Mouse (Mus musculus) neural tube, embryonic 13.5 days (tissue): ENCODE results near the gene Dazap1. TPM values are rescaled to one million over a fixed set of nuclear protein-coding genes. Genes with fewer than 3 reads are reported as not detected.

Experiments
- ATAC-seq: fragments of 200-750 bp; cut with Nextera tagmentation; 2 replicates; pipeline ENCODE4 v1.8.0; 2017; ENCODE audit warnings: low read depth, mild to moderate bottlenecking, moderate TSS enrichment, moderate library complexity
- H3K27ac ChIP-seq: fragments of 300-500 bp; sonication (generic); replicated peaks from 2 replicates; pipeline ENCODE4 v1.5.1; 2015; ENCODE audit warnings: moderate library complexity, mild to moderate bottlenecking, inconsistent platforms
- H3K27me3 ChIP-seq: fragments of 300-500 bp; sonication (generic); 2 replicates; pipeline ENCODE4 v1.6.1; 2015; ENCODE audit warnings: mild to moderate bottlenecking, inconsistent platforms
- H3K36me3 ChIP-seq: fragments of 300-500 bp; sonication (generic); 2 replicates; pipeline ENCODE4 v1.6.1; 2015; ENCODE audit warnings: mild to moderate bottlenecking, inconsistent platforms
- H3K4me1 ChIP-seq: fragments of 300-500 bp; sonication (generic); replicated peaks from 2 replicates; pipeline ENCODE4 v1.6.1; 2015; ENCODE audit warnings: inconsistent platforms
- H3K4me2 ChIP-seq: fragments of 300-500 bp; sonication (generic); 2 replicates; pipeline ENCODE4 v1.6.1; 2015; ENCODE audit warnings: inconsistent platforms, mild to moderate bottlenecking, moderate library complexity
- H3K4me3 ChIP-seq: fragments of 300-500 bp; sonication (generic); 2 replicates; pipeline ENCODE4 v1.5.1; 2015; ENCODE audit warnings: mild to moderate bottlenecking, inconsistent platforms
- H3K9ac ChIP-seq: fragments of 300-500 bp; sonication (generic); 2 replicates; pipeline ENCODE4 v1.6.1; 2015; ENCODE audit warnings: moderate library complexity, mild to moderate bottlenecking, inconsistent platforms
- H3K9me3 ChIP-seq: fragments of 300-500 bp; sonication (generic); 2 replicates; pipeline ENCODE4 v1.6.1; 2016; ENCODE audit warnings: inconsistent platforms
- WGBS: fragments of 180-500 bp; shearing (Covaris S2); methylation state at CpG from one replicate; pipeline ENCODE4 v1.1.7; 2015; 5-methylcytosine and 5-hydroxymethylcytosine counted together
- polyA plus RNA-seq: library from polyadenylated mRNA; unstranded; fragments of >200 nt; fragmentation: Nextera tagmentation; extraction: Ambion mirVana; gene quantifications from 2 replicates; pipeline ENCODE4 v1.2.1, GENCODE M21; 2015

Gene Dazap1
- polyA plus RNA-seq, 1 experiment from 2014 or later: 59.8 TPM

DNA sequence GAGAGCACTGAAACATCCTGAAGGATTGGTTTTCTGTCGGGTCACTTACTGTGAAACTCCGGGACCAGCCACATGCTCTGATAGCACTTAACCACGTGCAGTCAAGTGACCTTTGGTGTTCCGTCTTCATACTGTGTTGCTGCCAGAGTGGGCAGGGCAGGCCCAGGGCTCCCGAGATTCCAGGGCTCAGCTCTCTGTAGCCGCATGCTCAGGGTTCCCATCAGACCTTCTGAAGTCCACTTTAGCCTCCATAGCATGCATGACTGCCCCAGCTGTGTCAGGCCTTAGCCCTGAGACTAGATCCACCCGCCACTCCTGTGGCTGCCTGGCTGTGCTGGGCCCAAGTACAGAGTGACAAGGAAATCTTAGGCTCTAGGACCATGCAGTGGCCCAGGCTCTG is 20.0 kb downstream of the Dazap1 start:
- H3K4me1 ChIP-seq: peaks cover 10% of the 10 kb centered on the region
- H3K4me3 ChIP-seq: no peak overlapping the region
- H3K4me2 ChIP-seq: no peak overlapping the region
- H3K9ac ChIP-seq: peak overlapping the region; percentile 31; the same call in 1 of the 2 replicates
- ATAC-seq: 0 out of 2 replicates have a peak, but pooled peaks have one; percentile 3
- no peaks in the 10 kb centered on the region for H3K9me3 ChIP-seq
- 81% methylated on average over 7 of the region's 7 CpGs for WGBS
- peaks cover 95% of the 10 kb centered on the region for H3K36me3 ChIP-seq
- peak overlapping the region; percentile 71 for H3K27ac ChIP-seq
- H3K27me3 ChIP-seq: no peaks in the 10 kb centered on the region

DNA sequence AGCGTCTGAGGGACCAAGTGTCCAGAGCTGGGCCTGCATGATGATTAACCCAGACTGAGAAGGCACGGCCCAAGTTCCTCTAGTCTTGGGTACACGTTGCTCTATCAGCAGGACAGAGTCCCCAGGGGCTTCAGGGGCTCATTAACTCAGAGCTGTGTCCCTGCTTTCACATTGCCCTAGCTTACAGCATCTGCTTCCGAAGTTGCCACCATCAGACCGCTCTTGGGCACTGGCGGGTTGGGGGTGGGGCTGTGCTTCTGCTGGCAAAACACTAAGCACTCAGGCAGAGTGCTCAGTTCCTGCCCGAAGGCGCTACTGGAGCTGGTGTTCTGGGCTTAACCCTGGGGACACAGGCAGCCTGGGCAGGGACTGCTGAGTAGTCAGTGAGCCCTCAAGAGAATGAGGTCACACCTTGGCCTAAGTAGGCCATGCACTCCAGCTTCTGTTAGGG is 20.7 kb downstream of the Dazap1 start:
- peak; percentile 52 for ATAC-seq

DNA sequence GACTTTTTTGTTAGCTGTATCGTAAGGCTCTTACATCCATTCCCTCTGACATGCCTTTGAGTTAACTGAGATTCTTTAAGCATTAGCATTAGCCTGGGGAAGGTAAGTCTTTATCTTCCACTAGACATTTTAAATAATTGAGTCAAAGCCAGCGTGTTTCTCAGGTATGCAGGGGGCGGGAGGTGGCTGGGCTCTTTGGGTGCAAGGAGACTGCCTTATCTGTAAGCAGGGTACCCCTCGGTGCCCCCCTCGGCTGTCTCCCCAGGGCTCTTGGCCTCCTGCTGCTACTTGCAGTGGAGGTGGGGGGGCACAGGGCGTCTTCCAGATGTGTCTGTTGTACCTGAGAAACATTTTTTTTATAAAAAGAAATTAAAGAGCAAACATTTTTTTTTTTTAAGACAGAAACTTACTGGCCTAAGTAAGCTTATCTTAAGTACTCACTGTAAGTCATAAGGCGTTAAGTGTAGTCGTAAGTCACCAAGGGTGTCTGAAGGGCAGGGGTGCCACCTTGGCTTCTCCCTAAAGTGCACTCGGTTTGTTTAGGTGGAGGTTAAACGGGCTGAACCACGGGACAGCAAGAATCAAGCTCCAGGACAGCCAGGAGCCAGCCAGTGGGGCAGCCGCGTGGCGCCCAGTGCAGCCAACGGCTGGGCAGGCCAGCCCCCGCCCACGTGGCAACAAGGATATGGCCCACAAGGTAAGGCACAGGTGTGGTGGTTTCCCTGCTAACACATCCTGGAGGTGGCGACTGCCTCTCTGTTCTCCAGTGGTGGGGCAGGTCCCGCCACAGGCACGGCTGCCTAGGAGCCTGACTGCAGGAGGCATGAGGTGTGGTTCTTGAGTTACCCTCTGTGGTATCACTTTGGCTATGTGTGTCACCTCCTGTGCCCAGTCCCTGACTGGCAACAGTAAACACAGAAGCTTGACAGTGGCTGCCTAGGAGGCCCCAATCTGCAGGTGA is 21.5 kb downstream of the Dazap1 start:
- 89% methylated on average over 20 of the region's 20 CpGs for WGBS
- Histone ChIP-seq H3K9ac (no peak overlapping the region), H3K36me3 (peaks cover 95% of the 10 kb centered on the region), H3K4me1 (peaks cover 10% of the 10 kb centered on the region), H3K27ac (peak overlapping the region; percentile 71), H3K4me3 (no peak overlapping the region), H3K9me3 (no peaks in the 10 kb centered on the region), H3K27me3 (no peaks in the 10 kb centered on the region), H3K4me2 (no peak overlapping the region)
- no peak for ATAC-seq

More for the DNA sequence above, 20.7 kb downstream of the Dazap1 start:
- Histone ChIP-seq H3K36me3 (peaks cover 96% of the 10 kb centered on the region), H3K9me3 (no peaks in the 10 kb centered on the region), H3K9ac (peak overlapping the region; percentile 31; the same call in 1 of the 2 replicates), H3K4me3 (no peak overlapping the region), H3K27me3 (no peaks in the 10 kb centered on the region), H3K27ac (peak overlapping the region; percentile 71), H3K4me1 (peaks cover 10% of the 10 kb centered on the region), H3K4me2 (no peak overlapping the region)
- 53% methylated on average over 8 of the region's 8 CpGs for WGBS

GRCm38 (mm10) chr10:80285222-80286070 is 24.2 kb downstream of the Dazap1 start:
- Histone ChIP-seq H3K9ac (no peak overlapping the region), H3K4me1 (peaks cover 10% of the 10 kb centered on the region), H3K36me3 (peaks cover 86% of the 10 kb centered on the region), H3K4me2 (no peak overlapping the region), H3K27me3 (no peaks in the 10 kb centered on the region), H3K27ac (0 out of 2 replicates have a peak overlapping the region, but pooled peaks have one; percentile 14), H3K9me3 (no peaks in the 10 kb centered on the region), H3K4me3 (no peak overlapping the region)
- 71% methylated on average over 14 of the region's 15 CpGs for WGBS
- no peak for ATAC-seq

- H3K4me2 ChIP-seq: no peak overlapping the region
- H3K4me3 ChIP-seq: no peak overlapping the region
- no peak overlapping the region for H3K27ac ChIP-seq
- H3K4me1 ChIP-seq: peaks cover 10% of the 10 kb centered on the region
- H3K9ac ChIP-seq: no peak overlapping the region
- H3K27me3 ChIP-seq: no peaks in the 10 kb centered on the region
- ATAC-seq: no peak
- peaks cover 62% of the 10 kb centered on the region for H3K36me3 ChIP-seq
- H3K9me3 ChIP-seq: no peaks in the 10 kb centered on the region
- WGBS: 96% methylated on average over 12 of the region's 12 CpGs
Observed at GRCm38 (mm10) chr10:80288097-80288496, 26.8 kb downstream of the Dazap1 start.

GRCm38 (mm10) chr10:80288657-80289056 is 27.4 kb downstream of the Dazap1 start:
- H3K27ac ChIP-seq: no peak overlapping the region

GRCm38 (mm10) chr10:80292251-80293146 is 31.2 kb downstream of the Dazap1 start, which contains the start of gene Rps15:
Gene Rps15 (plus strand): TSS chr10:80292453.
- no peaks in the 10 kb centered on the region for H3K27me3 ChIP-seq
- H3K27ac ChIP-seq: peak within 1 kb of the TSS; percentile 91
- H3K4me3 ChIP-seq: peak within 1 kb of the TSS; percentile 97
- peak within 1 kb of the TSS; percentile 100 for H3K9ac ChIP-seq
- ATAC-seq: peak; percentile 69
- WGBS: under 1% methylated on average over 72 of the region's 72 CpGs
- H3K9me3 ChIP-seq: no peaks in the 10 kb centered on the region
- H3K36me3 ChIP-seq: peaks cover 39% of the 10 kb centered on the region
- peaks cover 54% of the 10 kb centered on the region for H3K4me1 ChIP-seq
- H3K4me2 ChIP-seq: peak within 1 kb of the TSS; percentile 100

More at GRCm38 (mm10) chr10:80288657-80289056, 27.4 kb downstream of the Dazap1 start:
- Histone ChIP-seq H3K4me2 (no peak overlapping the region), H3K9ac (no peak overlapping the region), H3K4me1 (peaks cover 15% of the 10 kb centered on the region), H3K27me3 (no peaks in the 10 kb centered on the region), H3K36me3 (peaks cover 62% of the 10 kb centered on the region), H3K9me3 (no peaks in the 10 kb centered on the region), H3K4me3 (no peak overlapping the region)
- WGBS: 79% methylated on average over 8 of the region's 8 CpGs
- ATAC-seq: no peak

DNA sequence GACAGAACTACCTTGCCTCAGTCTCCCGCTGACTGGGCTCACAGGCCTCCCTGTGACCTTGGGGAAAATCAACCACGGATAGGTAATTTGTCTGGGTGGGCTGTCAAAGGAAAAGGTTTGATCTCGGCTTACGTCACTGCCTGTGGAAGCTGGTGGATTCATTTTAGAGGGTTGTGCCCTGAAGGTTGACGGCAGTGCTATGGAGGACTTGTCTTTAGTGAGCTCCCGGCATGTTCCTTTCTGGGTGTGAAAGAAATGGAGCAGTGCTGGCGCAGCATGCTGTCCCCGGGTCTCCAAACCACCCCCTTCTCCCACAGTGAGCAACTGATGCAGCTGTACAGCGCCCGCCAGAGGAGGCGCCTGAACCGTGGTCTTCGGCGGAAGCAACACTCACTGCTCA is 32.0 kb downstream of the Dazap1 start:
- peak overlapping the region; percentile 100 for H3K4me2 ChIP-seq
- no peak for ATAC-seq
- H3K27ac ChIP-seq: peak overlapping the region; percentile 91
- H3K9me3 ChIP-seq: no peaks in the 10 kb centered on the region
- H3K4me3 ChIP-seq: peak overlapping the region; percentile 97
- H3K27me3 ChIP-seq: no peaks in the 10 kb centered on the region
- H3K36me3 ChIP-seq: peaks cover 32% of the 10 kb centered on the region
- H3K4me1 ChIP-seq: peaks cover 62% of the 10 kb centered on the region
- 21% methylated on average over 14 of the region's 14 CpGs for WGBS
- peak overlapping the region; percentile 100 for H3K9ac ChIP-seq

DNA sequence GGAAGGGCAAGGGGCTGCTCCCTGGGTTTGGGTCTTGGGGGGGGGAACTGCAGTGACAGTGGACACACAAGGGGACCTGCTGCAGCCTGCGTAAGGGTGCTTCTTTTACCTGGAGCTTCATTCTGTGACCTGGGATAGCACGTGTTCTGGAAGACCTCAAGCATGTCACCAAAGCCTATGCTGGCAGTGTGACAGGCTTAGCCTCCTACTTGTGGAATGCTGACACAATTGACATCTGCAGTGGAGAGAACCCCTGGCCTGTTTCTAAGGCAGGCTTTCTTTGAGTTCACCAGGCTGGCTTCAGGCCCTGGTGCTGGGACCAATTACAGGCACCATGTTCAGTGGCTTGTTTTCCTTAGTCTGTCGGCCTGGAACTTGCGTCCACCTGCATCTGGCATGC is 33.0 kb downstream of the Dazap1 start:
- Histone ChIP-seq H3K4me2 (0 out of 2 replicates have a peak overlapping the region, but pooled peaks have one; percentile 100), H3K4me1 (peaks cover 66% of the 10 kb centered on the region), H3K9me3 (no peaks in the 10 kb centered on the region), H3K27ac (0 out of 2 replicates have a peak overlapping the region, but pooled peaks have one; percentile 1), H3K4me3 (no peak overlapping the region), H3K36me3 (peaks cover 23% of the 10 kb centered on the region), H3K9ac (peak overlapping the region; percentile 100), H3K27me3 (no peaks in the 10 kb centered on the region)
- 71% methylated on average over 4 of the region's 4 CpGs for WGBS
- no peak for ATAC-seq

GRCm38 (mm10) chr10:80294788-80295303 is 33.6 kb downstream of the Dazap1 start:
- peak overlapping the region; percentile 99 for H3K4me2 ChIP-seq
- H3K9ac ChIP-seq: peak overlapping the region; percentile 100
- H3K9me3 ChIP-seq: no peaks in the 10 kb centered on the region
- peaks cover 21% of the 10 kb centered on the region for H3K36me3 ChIP-seq
- H3K27me3 ChIP-seq: no peaks in the 10 kb centered on the region
- H3K4me3 ChIP-seq: no peak overlapping the region
- H3K4me1 ChIP-seq: peaks cover 71% of the 10 kb centered on the region
- ATAC-seq: no peak
- WGBS: 41% methylated on average over 7 of the region's 7 CpGs
- H3K27ac ChIP-seq: peak overlapping the region; percentile 97
